Comparison of ENCODE assay signal across 24 mouse cellular contexts in genomic region chr1:59094705-59095104, GRCm38 (mm10). TPM values are rescaled to one million over a fixed set of nuclear protein-coding genes. Genes with fewer than 3 reads are reported as not detected.
"Had no signal": no experiment of that assay in that cellular context is flagged by ENCODE, and none has a peak within 500 bp of the region (broad histone marks: within the 10 kb centered on the region; RNA-seq: fewer than 3 reads in every experiment).

Gene C2cd6, minus strand, starts transcription at chr1:59094900.

- H3K27ac ChIP-seq: liver, embryonic 15.5 days; lung, embryonic 15.5 days; macrophage; midbrain, embryonic 13.5 days; midbrain, embryonic 15.5 days; neural tube, embryonic 12.5 days; stomach, embryonic 15.5 days; stomach, postnatal 0 days had no signal

- H3K4me1 ChIP-seq: liver, embryonic 15.5 days; lung, embryonic 15.5 days; megakaryocyte, embryonic 14.5 days; midbrain, embryonic 13.5 days; midbrain, embryonic 15.5 days; neural tube, embryonic 12.5 days; stomach, embryonic 15.5 days had no signal

- DNase-seq: liver, postnatal 0 days; lung, adult 2 months; lung, postnatal 14 days; lung, postnatal 36 days; right cerebral cortex, postnatal 14 days; thymus, adult 18-20 months; thymus, postnatal 14 days; thymus, postnatal 36 days had no signal

- H3K36me3 ChIP-seq: liver, embryonic 15.5 days; lung, embryonic 15.5 days; stomach, embryonic 15.5 days had no signal

- H3K27me3 ChIP-seq: liver, embryonic 15.5 days; lung, embryonic 15.5 days; megakaryocyte, embryonic 14.5 days; midbrain, embryonic 13.5 days; midbrain, embryonic 15.5 days; neural tube, embryonic 12.5 days; stomach, embryonic 15.5 days had no signal

- H3K4me3 ChIP-seq: liver, embryonic 15.5 days; lung, embryonic 15.5 days; megakaryocyte, embryonic 14.5 days; midbrain, embryonic 13.5 days; midbrain, embryonic 15.5 days; neural tube, embryonic 12.5 days; stomach, embryonic 15.5 days had no signal

- H3K9me3 ChIP-seq: liver, embryonic 15.5 days; lung, embryonic 15.5 days; midbrain, embryonic 13.5 days; midbrain, embryonic 15.5 days; neural tube, embryonic 12.5 days; stomach, embryonic 15.5 days had no signal

- H3K9ac ChIP-seq: liver, embryonic 15.5 days; liver, postnatal 0 days; lung, embryonic 15.5 days; midbrain, embryonic 13.5 days; midbrain, embryonic 15.5 days; neural tube, embryonic 12.5 days; stomach, embryonic 15.5 days had no signal

RNA-seq across cellular contexts. Expression of gene C2cd6, which starts in this region (rescaled TPM):
- total RNA-seq: megakaryocyte progenitor cell, adult 5-6 weeks; midbrain, postnatal 0 days; neutrophil, adult 5-6 weeks had no signal
- polyA plus RNA-seq: liver, embryonic 15.5 days; liver, postnatal 0 days; lung, adult 2 months; lung, embryonic 15.5 days; lung, postnatal 0 days; macrophage; midbrain, embryonic 11.5 days; midbrain, embryonic 13.5 days; midbrain, embryonic 15.5 days; spleen, adult 2 months; stomach, embryonic 15.5 days; stomach, postnatal 0 days; thymus, postnatal 0 days had no signal
